Mouse (Mus musculus): Measurements from ENCODE around the gene Dnajb6. TPM values are rescaled to one million over a fixed set of nuclear protein-coding genes. Genes with fewer than 3 reads are reported as not detected.

Gene Dnajb6
- polyA plus RNA-seq, 1 experiment from 2014 or later, result 274 TPM

DNA sequence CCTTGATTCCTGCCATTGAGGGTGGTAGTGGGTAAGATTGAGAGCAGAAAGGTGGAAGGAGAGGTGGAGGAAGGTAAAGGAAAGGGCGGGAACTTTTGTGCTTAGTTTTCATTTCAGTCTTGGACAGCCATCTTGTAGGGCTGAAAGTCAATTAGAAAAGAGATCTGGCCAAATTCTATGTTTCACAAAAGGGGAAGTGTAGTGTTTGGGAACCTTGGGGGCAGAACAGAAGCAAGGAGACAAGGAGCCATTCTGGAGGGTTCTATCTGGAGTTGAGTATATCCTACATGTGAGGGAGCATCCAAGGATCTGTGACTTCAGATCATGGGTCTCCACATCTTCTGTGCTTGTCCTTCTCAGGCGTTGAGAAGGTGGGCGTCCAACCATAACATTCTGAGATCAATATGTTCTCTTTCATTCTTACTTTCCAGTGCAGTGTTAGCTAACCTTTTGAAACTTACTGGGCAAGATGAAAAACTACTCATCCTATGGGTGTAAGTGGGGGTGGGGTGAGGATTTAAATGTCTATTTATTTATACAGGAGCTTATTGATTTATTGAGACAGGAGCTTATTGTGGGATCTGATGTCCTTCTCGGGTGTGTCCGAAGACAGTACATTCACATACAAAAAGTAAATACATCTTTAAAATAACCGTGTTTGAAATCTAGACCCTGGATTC is 517 bp upstream of the Dnajb6 start:
- Histone ChIP-seq H3K9ac (peak overlapping the region; percentile 90), H3K4me2 (peak overlapping the region; percentile 92), H3K4me3 (peak overlapping the region; percentile 100), H3K27ac (replicated peaks) (peak overlapping the region; percentile 97), H3K27me3 (no peaks in the 10 kb centered on the region), H3K9me3 (no peaks in the 10 kb centered on the region), H3K4me1 (replicated peaks) (peaks cover 43% of the 10 kb centered on the region), H3K36me3 (no peaks in the 10 kb centered on the region)
- ATAC-seq (ENCODE audit: low FRiP score, low read depth), result no peak
- 54% methylated on average over 6 of the region's 6 CpGs for WGBS

DNA sequence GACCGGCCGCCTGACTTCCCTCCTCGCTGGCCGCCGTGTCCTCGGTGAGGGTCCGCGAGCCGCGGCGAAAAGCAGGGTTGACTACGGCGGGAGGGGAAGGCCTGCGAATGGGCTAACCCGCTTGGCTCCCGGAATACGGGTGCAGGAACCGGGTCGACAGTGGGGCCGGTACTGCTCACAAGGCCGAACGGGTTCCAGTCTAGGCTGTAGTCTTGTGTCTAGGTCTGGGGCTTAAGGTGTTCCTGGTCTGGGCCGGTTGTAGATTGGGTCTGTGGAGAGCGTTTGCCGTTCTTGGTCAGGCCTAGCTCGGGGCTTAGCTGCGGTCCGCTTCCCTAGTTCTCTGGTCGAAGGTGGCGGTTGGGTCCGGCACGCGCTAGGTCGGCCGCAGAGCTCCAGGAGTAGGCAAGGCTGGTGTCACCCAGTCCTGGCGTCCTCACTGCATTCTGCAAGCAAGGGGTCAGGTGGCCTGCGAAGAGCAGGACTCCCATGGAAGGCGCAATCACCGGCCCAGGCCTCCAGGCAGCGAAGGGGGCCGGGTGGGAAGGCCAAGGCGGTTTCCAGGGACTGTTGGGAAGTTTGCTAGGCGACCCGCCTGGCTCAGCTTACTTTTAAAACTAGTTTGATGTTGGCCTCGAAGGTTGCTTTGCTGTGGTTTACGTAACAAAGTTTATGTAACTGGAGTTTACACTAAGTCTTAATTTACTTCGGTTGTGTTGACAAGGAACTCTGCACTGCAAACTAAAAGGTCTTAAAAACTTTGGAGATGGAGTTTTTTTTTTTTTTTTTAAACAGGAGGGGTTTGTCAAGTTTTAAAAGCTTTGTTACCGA is 799 bp downstream of the Dnajb6 start:
- peaks cover 47% of the 10 kb centered on the region for H3K4me1 ChIP-seq (replicated peaks)
- H3K9me3 ChIP-seq, result no peaks in the 10 kb centered on the region
- ATAC-seq (ENCODE audit: low FRiP score, low read depth), result peak; percentile 71
- peak overlapping the region; percentile 92 for H3K4me2 ChIP-seq
- 1% methylated on average over 48 of the region's 48 CpGs for WGBS
- peak overlapping the region; percentile 97 for H3K27ac ChIP-seq (replicated peaks)
- H3K36me3 ChIP-seq, result no peaks in the 10 kb centered on the region
- no peaks in the 10 kb centered on the region for H3K27me3 ChIP-seq
- H3K4me3 ChIP-seq, result peak overlapping the region; percentile 100
- peak overlapping the region; percentile 90 for H3K9ac ChIP-seq

DNA sequence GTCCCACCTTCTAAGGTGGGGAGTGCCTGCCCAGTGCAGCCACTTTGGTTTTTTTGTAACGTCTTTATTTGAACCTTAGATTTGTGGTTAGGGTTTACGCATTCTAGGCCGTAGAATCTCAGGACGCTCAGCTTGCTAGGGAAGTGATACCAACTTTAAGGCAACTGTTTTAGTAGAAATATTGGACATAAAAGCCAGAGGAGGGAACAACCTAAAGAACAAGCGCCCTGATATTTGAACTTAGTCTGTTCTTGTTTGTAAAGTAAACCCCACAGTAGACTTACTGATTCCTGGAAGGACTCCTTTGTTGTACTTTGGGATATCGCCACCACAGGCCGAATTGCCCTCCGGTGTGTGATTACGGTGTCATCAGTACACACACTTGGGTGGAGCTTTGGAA is 1.5 kb downstream of the Dnajb6 start:
- ATAC-seq (ENCODE audit: low FRiP score, low read depth), result no peak
- Histone ChIP-seq H3K4me2 (peak overlapping the region; percentile 92), H3K9ac (peak overlapping the region; percentile 90), H3K4me3 (peak overlapping the region; percentile 100), H3K27ac (replicated peaks) (no peak overlapping the region), H3K27me3 (no peaks in the 10 kb centered on the region), H3K9me3 (no peaks in the 10 kb centered on the region), H3K4me1 (replicated peaks) (peaks cover 48% of the 10 kb centered on the region), H3K36me3 (no peaks in the 10 kb centered on the region)
- WGBS, result 65% methylated on average over 9 of the region's 9 CpGs

DNA sequence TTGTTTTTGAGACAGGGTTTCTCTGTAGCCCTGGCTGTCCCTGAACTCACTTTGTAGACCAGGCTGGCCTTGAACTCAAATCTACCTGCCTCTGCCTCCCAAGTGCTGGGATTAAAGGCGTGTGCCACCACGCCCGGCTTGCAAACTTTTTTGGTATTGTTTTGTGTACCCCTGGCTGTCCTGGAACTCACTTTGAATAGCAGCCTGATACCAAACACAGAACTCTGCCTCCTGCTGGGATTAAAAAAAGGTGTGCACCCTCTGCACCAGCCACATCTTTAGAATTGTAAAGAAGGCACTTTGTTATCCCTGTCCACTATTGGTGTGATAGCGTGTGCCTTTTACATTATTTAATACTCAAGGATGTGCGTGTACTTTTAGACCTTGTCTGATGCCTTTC is 2.0 kb downstream of the Dnajb6 start:
- no peak for ATAC-seq (ENCODE audit: low FRiP score, low read depth)
- no peaks in the 10 kb centered on the region for H3K27me3 ChIP-seq
- H3K4me1 ChIP-seq (replicated peaks), result peaks cover 48% of the 10 kb centered on the region
- peak overlapping the region; percentile 92 for H3K4me2 ChIP-seq
- H3K27ac ChIP-seq (replicated peaks), result no peak overlapping the region
- peaks cover under 1% of the 10 kb centered on the region; the same call in 1 of the 2 replicates for H3K36me3 ChIP-seq
- no peak overlapping the region for H3K9ac ChIP-seq
- H3K4me3 ChIP-seq, result no peak overlapping the region; the same call in 1 of the 2 replicates
- WGBS, result 83% methylated on average over 5 of the region's 5 CpGs
- no peaks in the 10 kb centered on the region for H3K9me3 ChIP-seq

DNA sequence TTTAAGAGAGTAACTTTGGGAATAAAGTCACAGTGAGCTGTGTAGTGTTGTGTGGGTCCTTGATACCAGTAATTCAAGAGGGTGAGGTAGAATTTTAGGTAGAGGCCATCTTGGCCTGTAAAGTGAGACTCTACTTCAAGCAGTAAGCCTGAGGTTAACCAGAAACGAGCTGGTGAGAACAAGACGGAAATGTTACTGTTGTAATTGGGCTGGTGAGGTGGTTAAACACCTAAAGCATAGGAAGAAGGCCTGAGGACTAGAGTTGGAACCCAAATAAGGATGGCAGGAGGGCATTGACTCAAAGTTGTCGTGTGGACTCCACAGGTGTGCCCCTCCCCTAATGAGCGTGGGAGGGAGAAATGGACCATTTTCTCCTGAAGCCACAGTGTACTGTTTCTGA is 2.6 kb downstream of the Dnajb6 start:
- ATAC-seq (ENCODE audit: low FRiP score, low read depth), result no peak
- 92% methylated on average over 4 of the region's 4 CpGs for WGBS
- no peak overlapping the region for H3K4me2 ChIP-seq

DNA sequence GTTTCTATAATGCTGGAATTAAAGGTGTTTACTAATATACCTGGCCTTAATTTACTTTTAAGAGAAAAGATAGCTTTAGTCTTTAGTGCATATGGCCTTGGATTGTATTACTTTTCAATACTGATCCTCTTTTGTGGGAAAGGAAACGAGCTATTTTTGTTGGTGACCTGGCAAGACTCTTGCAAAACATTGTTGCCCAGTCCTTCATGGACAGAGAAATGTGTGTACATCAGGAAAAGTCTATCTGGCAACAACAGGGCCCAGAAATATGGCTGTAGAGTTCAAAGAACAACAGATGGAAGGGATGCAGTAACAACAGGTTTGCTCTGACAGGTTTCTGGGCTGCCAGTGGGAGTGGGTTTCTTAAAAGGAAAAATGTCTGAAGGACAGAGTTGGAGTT is 5.2 kb downstream of the Dnajb6 start:
- H3K4me3 ChIP-seq, result no peak overlapping the region
- H3K9me3 ChIP-seq, result no peaks in the 10 kb centered on the region
- no peak for ATAC-seq (ENCODE audit: low FRiP score, low read depth)
- H3K36me3 ChIP-seq, result peaks cover 5% of the 10 kb centered on the region; the same call in 1 of the 2 replicates
- no peak overlapping the region for H3K9ac ChIP-seq
- no peak overlapping the region for H3K4me2 ChIP-seq
- no peaks in the 10 kb centered on the region for H3K27me3 ChIP-seq
- 89% methylated on average over 1 of the region's 1 CpGs for whole genome bisulfite sequencing
- no peak overlapping the region for H3K27ac ChIP-seq (replicated peaks)
- peaks cover 40% of the 10 kb centered on the region for H3K4me1 ChIP-seq (replicated peaks)

More for the DNA sequence above, 2.6 kb downstream of the Dnajb6 start:
- H3K9ac ChIP-seq, result no peak overlapping the region
- no peaks in the 10 kb centered on the region for H3K27me3 ChIP-seq
- H3K9me3 ChIP-seq, result no peaks in the 10 kb centered on the region
- H3K4me3 ChIP-seq, result no peak overlapping the region
- H3K4me1 ChIP-seq (replicated peaks), result peaks cover 48% of the 10 kb centered on the region
- H3K36me3 ChIP-seq, result peaks cover 5% of the 10 kb centered on the region; the same call in 1 of the 2 replicates
- no peak overlapping the region for H3K27ac ChIP-seq (replicated peaks)

DNA sequence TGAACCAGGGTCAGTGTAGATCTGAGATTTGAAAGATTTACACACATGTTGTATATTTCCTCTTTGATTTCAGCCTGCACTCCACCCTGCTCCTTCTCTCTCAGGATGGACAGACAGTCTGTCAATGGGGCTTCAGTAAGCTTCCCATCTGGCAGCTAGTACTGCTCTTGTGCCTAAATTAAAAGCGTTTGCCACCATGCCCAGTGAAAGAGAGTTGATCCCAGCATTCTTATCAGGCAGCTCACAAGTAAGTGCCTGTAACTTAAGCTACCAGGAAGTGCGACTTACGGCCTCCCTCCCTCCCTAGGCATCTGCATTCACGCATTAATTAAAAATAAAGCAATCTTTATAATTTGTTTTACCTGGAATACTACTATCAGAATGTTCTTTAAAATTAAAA is 5.6 kb downstream of the Dnajb6 start:
- Histone ChIP-seq H3K27me3 (no peaks in the 10 kb centered on the region), H3K4me1 (replicated peaks) (peaks cover 40% of the 10 kb centered on the region), H3K9me3 (no peaks in the 10 kb centered on the region), H3K4me2 (no peak overlapping the region), H3K4me3 (no peak overlapping the region), H3K27ac (replicated peaks) (no peak overlapping the region), H3K9ac (no peak overlapping the region), H3K36me3 (peaks cover 5% of the 10 kb centered on the region; the same call in 1 of the 2 replicates)
- no peak for ATAC-seq (ENCODE audit: low FRiP score, low read depth)
- 81% methylated on average over 4 of the region's 4 CpGs for WGBS

DNA sequence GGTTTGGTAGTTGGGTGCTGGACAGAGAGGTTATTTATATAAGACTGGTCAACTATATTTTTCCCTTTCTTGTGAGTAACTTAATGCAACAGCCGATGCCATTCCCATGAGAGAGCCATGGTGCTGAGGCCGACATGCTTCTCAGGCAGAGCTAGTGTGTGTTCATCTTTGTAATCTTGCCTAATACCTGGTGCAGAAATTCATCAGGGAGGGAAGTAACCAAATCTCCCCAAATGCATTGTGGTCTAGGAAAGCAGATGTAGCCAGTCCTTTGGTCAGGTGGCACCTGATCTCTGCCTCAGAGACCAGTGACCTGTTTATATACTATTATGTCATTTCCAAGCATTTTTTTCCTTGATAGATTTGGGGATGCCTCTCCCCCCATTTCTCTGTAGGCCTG is 12.2 kb downstream of the Dnajb6 start:
- H3K27me3 ChIP-seq, result no peaks in the 10 kb centered on the region
- peaks cover 30% of the 10 kb centered on the region for H3K36me3 ChIP-seq
- 95% methylated on average over 2 of the region's 2 CpGs for WGBS
- ATAC-seq (ENCODE audit: low FRiP score, low read depth), result no peak
- H3K4me1 ChIP-seq (replicated peaks), result no peaks in the 10 kb centered on the region
- no peak overlapping the region for H3K27ac ChIP-seq (replicated peaks)
- no peak overlapping the region for H3K4me3 ChIP-seq
- H3K4me2 ChIP-seq, result no peak overlapping the region
- H3K9ac ChIP-seq, result no peak overlapping the region
- H3K9me3 ChIP-seq, result no peaks in the 10 kb centered on the region

DNA sequence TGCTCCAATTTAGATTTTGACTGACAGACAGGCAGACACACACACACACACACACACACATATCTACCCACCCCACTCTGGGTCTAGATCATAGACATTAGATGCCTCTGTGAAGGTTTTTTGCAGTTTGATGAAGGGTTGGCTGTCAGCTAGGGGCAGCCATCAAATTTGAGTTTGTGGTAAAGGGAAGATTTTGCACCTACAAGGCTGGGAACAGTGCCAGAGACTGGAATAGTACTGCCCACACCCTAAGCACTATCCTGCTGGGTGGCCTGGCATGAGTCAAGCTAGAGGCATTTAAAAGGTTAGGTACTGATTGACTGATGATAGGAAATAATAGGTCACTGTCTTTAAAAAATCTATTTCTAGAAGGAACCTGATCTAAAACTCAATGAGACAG is 15.8 kb downstream of the Dnajb6 start:
- no peak for ATAC-seq (ENCODE audit: low FRiP score, low read depth)
- Histone ChIP-seq H3K9ac (no peak overlapping the region), H3K4me3 (no peak overlapping the region), H3K4me1 (replicated peaks) (no peaks in the 10 kb centered on the region), H3K4me2 (no peak overlapping the region), H3K36me3 (peaks cover 51% of the 10 kb centered on the region), H3K9me3 (no peaks in the 10 kb centered on the region), H3K27ac (replicated peaks) (no peak overlapping the region), H3K27me3 (no peaks in the 10 kb centered on the region)

DNA sequence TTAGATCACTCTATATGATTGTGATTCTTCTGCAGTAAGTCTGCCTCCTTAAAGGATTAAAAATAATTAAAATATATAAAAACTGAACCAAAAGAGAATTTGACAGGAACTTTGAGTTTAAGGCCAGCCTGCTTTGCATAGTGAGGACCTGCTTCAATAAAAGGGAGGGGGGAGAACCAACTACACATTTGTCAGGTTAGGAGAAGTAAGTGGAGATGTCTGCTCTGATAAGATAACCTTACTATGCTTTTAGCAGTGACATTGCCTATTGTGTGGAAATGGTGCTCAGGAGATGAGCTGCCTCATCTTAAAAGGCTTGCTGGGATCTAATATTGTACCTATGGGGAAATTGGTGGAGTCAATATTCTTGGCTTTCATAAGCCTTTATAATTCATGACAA is 17.4 kb downstream of the Dnajb6 start:
- no peaks in the 10 kb centered on the region for H3K9me3 ChIP-seq
- H3K4me2 ChIP-seq, result no peak overlapping the region
- H3K4me1 ChIP-seq (replicated peaks), result no peaks in the 10 kb centered on the region
- no peak overlapping the region for H3K9ac ChIP-seq
- no peak for ATAC-seq (ENCODE audit: low FRiP score, low read depth)
- no peak overlapping the region for H3K4me3 ChIP-seq
- H3K36me3 ChIP-seq, result peaks cover 66% of the 10 kb centered on the region
- no peak overlapping the region for H3K27ac ChIP-seq (replicated peaks)
- H3K27me3 ChIP-seq, result no peaks in the 10 kb centered on the region

DNA sequence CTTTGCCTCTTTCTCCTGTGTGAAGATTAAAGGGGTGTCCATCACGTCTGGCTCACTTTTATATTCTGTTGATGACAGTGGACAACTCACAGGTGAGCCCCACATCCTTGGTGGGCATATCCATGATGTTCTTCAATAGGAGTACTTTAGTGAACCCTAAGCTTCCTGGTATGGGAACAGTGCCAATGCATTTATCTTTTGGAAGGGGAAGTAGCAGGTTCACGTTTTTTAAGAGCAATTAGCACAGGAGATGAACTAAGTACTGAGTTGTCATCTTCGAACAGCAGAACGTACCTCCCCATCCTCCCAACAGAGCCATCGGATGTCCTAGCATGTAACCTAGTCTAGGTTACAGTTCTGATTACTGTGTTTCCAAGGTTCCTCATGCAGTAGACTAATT is 23.8 kb downstream of the Dnajb6 start:
- Histone ChIP-seq H3K4me3 (no peak overlapping the region), H3K9me3 (no peaks in the 10 kb centered on the region), H3K27ac (replicated peaks) (no peak overlapping the region), H3K4me2 (no peak overlapping the region), H3K27me3 (no peaks in the 10 kb centered on the region), H3K9ac (no peak overlapping the region), H3K4me1 (replicated peaks) (no peaks in the 10 kb centered on the region), H3K36me3 (peaks cover 43% of the 10 kb centered on the region)
- 87% methylated on average over 5 of the region's 5 CpGs for WGBS
- no peak for ATAC-seq (ENCODE audit: low FRiP score, low read depth)

DNA sequence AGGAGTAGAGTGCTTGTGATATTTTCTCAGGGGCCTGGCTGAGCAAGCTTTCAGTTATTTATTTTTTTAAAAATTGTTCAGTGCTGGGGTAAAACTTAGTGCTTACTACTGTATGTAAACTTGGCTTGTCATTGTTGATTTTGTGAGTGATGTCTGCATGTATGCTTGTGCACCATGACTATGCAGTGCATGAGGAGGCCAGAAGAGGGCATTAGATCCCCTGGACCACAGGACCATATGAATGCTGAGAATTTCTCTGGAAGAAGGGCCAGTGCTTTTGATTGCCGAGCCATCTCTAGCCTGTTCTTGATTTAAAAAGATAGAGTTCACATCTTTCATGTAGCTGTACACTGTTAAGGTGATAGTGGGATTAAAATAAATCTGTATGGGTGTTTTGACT is 35.4 kb downstream of the Dnajb6 start:
- Histone ChIP-seq H3K27ac (replicated peaks) (no peak overlapping the region), H3K9ac (no peak overlapping the region), H3K4me1 (replicated peaks) (0 out of 2 replicates have a peak, but pooled peaks cover 5% of the 10 kb centered on the region), H3K27me3 (no peaks in the 10 kb centered on the region), H3K36me3 (peaks cover 15% of the 10 kb centered on the region), H3K9me3 (no peaks in the 10 kb centered on the region), H3K4me3 (no peak overlapping the region), H3K4me2 (no peak overlapping the region)
- WGBS, result 83% methylated on average over 1 of the region's 1 CpGs
- ATAC-seq (ENCODE audit: low FRiP score, low read depth), result no peak

All from hindbrain, embryonic 15.5 days (tissue).